Mouse (Mus musculus) left cerebral cortex, adult 18-20 months (tissue): ENCODE data around the gene Arhgap17. TPM values are rescaled to one million over a fixed set of nuclear protein-coding genes. Genes with fewer than 3 reads are reported as not detected.

ENCODE experiments used
- DNase-seq, 2 experiments: peaks; one replicate each; pipeline ENCODE4 v3.0.0; 2021 to 2022; ENCODE audit warnings: low spot score in 2 of 2, mixed read lengths in 1 of 2
- long read RNA-seq, 2 experiments: library from polyadenylated mRNA; stranded (forward); transcript quantifications; one replicate each; pipeline ENCODE4 v2.0.0; 2021
- total RNA-seq, 2 experiments: library from RNA; stranded (reverse); gene quantifications; 2 replicates each; pipeline ENCODE4 v1.2.3; 2021

The Arhgap17 gene
- 10 to 100 TPM; 18.9 to 20.5 TPM for total RNA-seq
- long read RNA-seq, experiment 1, partial matches to known transcripts = 4 of 18 reads
- long read RNA-seq, experiment 1, other reads (novel, unspliced or antisense) = 7 of 18 reads
- long read RNA-seq, experiment 2, partial matches to known transcripts = 1 of 8 reads
- long read RNA-seq, experiment 2, other reads (novel, unspliced or antisense) = 3 of 8 reads

DNA sequence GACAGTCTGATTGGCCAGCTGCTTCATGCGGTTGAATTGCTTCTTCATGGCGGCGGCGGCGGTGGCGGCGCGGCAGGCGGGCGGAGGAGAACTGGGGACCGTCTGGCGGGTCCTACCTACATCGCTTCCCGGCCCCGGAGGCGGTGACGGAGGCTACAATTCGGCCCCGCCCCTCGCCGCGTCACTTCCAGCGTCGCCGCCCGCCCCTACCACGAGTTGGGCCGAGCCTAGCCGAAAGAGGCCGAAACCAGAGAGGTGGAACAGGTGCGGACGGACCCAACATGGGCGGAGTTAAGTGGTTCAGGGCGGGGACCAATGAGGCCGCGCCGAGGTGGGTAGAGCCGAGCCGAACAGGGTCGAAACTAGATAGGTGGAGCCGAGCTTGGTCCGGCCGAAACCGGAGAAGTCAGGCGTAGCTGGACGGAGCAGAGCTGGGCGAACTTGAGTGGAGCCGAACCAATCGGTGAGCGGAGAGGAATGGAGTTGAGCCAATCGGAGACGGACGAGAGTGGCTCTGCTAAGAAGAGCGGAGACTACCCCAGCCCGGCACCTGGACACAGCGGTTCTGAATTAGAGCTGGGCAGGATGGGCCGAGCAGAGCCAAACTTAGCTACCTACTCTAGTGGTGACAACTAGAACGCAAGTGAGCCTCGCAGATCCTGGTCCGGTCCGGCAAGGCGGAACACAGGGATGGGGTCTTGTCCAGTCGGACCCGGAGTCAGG is at the start of gene Arhgap17, which contains the start of gene Lcmt1:
Arhgap17 (minus strand) TSS at position 157 of the 723 bp plus-strand sequence.
Lcmt1 (plus strand) TSS at position 26 of the 723 bp plus-strand sequence.
- peak; percentile 97 for DNase-seq

DNA sequence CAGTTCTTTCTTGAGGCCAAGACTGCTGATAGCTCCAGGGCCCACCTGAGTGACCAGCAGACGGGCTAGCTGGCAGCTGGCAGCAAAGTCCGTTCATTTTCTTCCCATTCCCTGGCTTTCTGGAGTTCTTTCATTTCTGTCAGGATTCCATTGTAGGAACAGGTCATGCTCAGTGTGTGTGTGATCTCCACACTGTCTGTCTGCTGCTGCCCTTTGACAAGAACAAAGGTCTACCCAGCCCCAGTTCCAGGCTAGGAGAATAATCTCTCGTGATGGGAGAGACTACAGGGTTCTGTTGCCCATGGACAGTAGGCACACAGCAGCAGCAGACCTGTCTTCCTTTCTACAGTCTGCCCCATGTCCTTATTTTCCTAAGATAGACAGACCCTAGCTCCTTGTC is 47.9 kb upstream of the Arhgap17 start:
- no peak for DNase-seq

DNA sequence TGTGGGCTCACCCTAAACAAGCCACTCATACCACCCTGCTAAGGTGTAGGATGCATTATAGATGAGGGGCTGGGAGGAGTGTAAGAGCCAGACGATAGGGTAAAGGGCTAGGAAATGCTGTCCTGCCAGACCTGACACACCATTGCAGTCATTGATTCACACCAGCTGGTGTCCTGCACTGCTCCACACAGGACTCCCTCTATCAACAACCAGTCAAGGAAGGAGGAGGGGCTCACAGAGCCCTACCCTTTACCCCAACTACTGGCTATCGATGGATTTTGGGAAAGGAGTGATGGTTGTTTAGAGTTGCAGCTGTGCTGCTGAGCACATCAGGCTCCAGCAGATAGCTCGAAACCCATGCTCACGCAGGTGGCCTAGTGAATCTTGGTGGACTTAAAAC is 47.1 kb upstream of the Arhgap17 start:
- DNase-seq = no peak

DNA sequence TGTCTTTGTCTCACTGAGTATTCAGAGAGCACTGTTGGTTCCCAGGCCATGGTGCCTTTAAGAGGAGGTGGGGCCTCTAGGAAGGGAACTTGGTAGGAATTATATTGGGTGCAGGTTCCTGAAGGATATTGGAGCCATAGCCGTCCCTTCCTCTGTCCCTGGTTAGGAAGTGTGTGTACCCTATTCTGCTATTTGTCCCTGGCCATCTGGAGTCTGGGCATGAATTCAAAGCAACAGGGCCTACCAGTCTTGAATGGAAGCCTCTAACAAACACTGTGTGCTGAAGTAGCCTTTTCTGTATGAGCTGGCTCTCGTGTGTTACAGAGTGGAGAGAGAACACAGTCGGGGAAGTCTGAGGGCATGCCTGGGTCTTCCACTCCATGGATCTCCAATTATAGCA is 42.4 kb upstream of the Arhgap17 start:
- no peak for DNase-seq

DNA sequence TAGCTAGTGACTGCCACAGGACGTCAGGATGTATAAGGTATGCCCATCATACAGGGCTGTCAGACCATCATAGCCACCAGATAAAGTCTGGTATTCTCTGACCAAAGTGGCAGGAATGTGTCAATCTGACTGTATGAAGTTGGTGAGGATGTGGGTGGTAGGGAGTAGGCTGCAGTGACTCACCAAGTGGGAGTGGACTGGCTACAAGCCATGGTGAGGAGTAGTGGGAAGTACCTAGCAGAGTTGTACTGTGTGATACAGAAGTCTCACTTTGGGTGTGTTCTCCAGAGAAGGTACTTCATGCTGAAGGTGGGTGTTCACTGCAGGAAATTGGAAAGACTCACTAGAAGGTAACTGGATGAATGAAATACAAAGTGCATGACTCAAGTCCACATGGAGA is 41.4 kb upstream of the Arhgap17 start:
- DNase-seq = peak; percentile 69 to 75

DNA sequence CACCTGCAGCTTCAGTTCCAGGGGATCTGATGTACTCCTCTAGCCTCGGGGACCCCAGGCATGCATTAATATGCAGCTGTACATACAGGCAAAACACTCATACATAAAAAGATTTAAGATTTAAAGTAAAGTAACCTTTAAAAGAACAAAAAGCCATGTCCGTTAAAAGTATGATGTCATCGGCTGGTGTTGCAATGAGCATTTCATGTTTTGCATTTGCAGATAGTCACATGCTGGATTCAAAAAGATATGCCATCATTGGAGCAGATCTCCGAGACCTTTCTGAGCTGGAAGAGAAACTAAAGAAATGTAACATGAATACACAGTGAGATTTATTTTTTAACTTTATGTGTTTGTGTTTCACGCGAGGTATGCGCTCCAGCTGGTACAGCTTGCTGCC is 40.8 kb upstream of the Arhgap17 start:
- no peak for DNase-seq

DNA sequence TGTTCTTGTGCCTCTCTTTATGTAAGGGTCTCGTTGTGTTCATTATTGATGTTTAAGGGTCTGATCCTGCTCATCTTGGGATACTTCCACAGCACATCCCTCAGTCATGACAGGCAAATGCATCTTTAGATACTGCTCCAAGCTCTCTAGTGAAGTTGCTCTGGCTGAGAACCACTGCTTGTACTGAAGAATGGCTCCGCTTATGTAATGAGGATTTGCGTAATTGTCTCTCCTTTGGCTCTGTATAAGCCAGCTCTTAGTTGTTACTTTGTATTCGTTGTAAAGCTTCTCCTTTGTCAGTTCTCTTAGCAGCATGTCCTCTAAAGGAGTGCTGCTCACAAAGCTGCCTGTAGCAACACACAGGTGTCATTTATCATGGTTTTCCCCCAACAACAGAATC is 37.3 kb upstream of the Arhgap17 start:
- DNase-seq = no peak

DNA sequence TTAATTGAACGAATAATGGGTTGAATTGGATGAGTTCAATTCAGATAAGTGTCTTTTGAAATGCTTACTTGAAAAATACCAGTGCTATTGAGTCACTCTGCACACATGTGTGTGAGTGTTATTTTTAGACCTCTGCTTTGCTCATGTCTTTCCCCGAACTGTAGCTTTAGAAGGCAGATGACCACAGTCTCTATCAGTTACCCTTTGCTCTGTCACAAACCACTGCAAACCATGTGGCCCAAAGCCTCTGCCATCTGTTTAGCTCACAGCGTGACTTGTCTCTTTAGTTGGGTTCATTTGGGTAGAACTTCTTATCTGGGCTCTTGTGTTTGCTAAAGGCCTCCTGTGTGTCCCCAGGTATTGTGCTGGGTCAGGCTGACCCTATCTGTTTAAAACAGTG is 35.9 kb upstream of the Arhgap17 start:
- DNase-seq = no peak

DNA sequence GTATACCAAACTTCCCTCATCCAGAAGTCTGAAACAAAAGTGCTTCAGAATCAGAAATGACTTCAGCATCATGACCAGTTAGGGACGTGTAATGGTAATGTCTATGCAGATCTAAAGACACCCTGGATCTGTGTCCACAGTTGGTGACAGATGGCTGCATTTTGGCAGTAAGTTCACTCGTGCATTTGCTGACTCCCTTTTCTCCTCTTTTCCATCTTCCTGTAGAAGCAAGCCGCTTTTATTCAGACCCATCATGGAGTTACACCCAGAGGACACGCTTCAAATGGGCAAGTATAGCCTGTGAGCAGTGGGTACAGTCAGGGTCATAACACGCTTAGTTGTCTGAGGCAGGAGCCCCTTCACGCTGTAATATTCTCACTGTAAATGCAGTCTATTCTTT is 34.5 kb upstream of the Arhgap17 start:
- DNase-seq = no peak

DNA sequence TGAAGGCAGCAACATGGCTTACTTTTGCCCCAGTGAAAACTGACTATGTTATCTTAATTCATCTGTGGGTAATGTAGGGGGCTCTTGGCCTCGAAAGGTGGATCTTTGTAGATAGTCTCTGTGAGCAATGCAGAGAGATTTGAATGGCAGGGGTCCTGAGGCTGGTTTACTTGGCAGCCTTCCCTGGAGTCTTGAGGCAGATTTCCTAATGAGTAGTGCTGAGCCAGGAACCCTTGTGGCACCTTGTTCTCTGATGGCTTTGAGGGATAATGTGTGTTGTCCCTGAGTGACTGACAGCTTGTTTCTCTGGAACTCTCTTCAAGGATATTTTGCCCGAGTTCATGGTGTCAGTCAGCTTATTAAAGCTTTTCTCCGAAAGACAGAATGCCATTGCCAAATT is 31.4 kb upstream of the Arhgap17 start:
- no peak for DNase-seq

DNA sequence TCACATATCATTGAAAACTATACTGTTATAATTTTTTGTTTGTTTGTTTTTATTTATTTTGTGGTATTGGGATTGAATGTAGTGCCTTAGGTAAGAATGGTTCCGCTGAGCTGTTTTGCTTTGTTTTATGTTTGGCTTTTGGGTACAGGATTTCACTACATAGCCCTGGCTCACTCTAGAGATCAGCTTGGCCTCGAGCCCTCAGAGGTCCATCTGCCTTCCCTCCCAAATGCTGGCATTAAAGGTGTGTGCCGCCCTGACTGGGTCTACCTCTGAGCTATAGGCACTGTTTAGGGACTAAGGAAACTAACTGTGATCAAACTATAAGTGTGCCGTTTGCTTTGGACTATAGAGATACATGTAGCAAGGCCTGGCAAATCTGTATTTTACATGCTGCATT is 29.6 kb upstream of the Arhgap17 start:
- DNase-seq = no peak

DNA sequence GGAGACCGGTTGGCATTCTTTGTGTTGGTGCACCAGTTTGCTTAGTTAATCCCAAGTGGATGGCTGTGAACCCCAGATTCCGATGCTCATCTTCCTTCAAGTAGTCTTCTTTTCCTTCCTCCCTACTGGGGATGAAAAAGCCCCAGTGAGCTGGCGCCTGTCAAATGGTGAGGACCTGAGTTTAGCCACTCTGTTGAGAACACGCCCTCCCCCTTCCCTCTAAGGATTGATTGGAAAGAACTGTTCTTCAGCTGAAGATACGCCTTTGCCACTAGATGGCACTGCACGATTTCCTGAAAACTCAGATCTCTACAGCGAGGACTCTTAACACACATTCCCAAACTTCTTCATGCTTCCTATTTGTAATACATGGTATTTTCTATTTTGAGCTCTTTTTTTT is 29.1 kb upstream of the Arhgap17 start:
- peak; percentile 42 to 61 for DNase-seq

DNA sequence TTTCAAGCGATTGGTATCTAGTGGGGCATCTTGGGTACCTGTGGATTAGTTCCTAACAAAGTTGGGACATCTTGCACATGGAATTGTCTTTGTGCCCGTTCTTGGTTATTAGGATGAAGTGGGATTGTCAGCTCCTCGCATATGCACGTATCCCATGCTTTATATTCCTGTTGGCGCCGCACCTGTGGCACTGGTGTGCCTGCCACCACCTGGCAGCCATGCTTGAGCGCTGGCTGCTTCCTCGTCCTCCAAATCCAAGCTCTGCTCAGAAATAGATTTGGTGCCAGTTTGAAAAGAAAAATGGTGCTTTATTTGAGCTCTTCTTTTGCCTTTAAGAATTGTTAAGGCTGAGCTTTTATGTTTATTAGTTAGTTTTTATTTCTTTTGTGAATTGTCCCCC is 28.2 kb upstream of the Arhgap17 start:
- no peak for DNase-seq

DNA sequence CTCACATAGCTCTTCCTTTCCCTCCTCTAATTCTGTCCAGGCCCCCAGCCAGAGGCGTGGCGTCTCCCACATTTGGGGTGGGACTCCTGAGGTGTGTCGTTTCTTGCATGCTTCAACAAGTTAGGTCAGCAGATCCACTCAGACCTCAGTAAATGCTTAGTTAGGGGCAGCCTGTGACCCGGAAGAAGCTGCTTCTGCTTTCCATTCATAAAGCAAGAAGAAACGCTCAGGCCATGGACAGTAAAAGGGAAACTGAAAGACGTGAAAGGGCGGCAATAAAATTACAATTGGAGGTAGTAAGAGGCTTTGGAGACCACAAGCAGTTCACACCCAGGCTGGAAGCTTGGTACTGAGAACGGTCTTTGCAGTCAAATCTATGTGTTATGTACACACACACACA is 27.7 kb upstream of the Arhgap17 start:
- no peak for DNase-seq

DNA sequence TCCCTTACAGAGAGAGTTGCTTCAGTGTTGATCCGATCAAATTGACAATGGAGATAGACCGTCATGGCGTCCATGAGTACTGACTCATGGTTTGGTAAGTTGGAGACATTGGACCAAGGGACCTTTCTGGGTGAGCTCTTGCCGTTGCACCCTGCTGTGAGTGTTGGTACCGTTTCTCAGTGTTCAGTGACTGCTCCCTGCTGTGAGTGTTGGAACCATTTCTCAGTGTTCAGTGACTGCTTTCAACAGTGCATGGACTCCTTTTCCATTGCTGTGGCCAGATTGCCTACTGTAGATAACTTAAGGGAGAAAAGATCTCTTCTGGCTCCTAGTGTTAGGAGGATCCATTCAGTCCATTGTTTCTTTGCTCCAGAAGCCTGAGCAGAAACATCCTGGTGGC is 27.2 kb upstream of the Arhgap17 start:
- DNase-seq = no peak

DNA sequence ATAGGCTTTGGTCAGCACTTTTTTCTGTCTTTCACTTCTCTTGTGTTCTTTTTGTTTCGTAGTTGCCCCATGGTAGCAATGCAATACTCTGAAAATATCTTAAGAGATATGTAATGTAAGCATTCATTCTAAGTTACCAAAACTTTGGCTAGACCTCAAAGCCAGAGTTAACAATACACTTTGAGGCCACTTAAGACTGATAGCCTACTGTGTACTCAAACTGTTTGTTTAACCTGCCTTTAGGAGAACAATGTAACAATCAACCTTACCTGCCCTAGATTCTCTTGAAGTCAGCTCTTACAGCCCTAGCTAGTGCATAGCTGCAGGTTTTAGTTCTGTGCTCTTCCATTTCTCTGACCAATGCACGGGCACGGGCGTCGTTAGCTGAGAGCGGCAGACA is 24.6 kb upstream of the Arhgap17 start:
- no peak for DNase-seq

DNA sequence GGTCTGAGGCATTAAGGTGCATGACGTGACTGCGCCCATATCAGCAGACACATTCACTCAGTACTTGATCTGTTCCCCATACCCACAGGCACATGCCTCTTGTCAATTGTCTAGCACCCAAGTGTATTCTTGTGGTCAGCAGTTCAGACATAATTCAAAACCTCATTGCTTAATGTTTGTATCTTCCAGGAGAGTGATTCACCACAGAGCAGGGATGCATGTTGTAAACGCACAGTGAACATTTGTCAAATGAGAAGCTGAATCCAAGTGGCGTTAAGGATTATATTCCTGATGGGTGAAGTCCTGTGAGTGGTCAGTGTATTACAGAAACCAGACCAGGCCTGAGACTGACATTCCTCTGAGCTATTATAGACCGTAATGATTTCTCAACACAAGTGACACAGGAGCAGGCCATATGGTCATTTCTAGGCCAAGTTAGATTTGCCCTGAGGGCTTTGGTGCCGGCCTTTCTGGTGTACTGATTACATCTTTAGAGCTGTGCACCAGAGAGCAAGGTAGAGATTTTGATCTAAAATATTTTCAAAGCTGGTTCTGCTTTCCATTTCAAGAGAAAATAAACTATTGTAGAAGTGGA is 20.1 kb upstream of the Arhgap17 start:
- DNase-seq = no peak

DNA sequence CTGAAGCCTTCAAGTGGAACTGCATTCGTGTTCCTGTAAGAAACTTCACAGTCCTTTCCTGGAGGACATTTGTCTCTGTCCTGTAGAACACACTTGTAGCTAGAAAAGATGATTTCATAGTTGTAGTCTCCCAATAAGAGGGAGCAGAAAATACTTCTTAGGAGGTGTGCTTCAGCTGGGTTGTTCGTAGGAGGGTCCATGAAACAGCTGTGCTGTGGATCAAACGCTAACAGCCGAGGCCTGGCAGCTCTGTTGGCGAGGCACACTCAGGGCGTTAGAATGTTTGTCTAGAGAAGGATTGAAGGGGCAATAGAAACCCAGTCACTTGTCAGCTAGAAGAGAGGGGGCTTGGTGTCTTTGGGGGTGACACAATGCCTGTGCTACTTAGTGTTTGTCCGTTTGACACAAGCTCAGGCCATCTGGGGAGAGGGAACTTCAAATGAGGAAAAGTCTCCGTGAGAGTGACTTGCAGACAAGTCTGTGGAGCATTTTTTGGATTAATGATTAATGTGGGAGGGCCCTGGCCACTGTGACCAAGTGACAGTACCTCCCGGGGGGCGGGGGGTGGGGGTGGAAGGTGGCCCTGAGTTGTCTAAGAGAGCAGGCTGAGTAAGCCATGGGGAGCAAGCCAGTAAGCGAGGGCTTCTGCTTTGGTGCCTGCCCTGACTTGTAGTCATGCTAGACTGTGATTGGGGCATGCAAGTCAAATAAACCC is 16.1 kb upstream of the Arhgap17 start:
- no peak for DNase-seq

DNA sequence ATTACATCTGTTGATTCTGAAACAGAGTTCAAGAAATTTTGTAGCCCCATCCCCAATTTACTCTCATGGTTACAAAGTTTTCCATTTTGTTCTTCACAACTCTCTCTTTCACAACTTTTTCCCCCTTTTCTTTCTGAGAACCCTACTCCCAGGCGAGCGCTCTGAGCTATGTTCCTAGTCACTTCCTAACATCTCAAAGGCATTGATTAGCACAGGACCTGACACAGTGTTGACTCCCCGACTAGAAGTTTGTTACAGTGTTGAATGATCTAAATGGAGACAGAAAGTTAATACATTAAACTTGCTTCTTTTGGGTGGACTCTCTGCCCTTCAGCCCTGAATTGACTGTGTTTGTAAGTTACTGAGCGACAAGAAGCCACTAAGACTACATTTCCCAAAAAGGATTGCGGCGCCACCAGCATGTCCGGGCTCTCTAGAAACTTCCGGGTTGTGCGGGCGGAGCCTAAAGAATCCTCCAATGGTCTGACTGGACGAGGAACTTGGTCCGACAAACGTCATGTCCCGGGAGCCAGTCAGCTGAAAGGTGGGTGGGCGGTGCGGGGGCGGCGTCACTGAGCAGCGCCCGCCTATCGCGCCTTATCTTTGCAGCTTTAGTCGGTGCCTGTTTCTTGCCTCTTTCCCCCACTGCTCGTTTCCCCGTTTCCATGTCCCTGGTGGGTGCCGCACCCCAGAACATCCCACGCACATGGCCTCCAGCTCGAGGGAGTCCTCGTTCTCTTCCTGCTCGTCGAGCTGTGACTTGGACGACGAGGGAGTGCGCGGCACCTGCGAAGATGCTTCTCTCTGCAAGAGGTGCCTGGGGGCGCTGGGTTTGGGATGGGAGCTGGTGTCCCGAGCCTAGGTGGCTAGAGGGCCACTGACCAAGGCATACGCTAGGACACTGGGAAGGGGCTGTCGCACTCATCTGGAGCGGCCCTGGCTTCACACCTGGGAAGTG is 8.0 kb upstream of the Arhgap17 start:
- peak; percentile 94 to 97 for DNase-seq

DNA sequence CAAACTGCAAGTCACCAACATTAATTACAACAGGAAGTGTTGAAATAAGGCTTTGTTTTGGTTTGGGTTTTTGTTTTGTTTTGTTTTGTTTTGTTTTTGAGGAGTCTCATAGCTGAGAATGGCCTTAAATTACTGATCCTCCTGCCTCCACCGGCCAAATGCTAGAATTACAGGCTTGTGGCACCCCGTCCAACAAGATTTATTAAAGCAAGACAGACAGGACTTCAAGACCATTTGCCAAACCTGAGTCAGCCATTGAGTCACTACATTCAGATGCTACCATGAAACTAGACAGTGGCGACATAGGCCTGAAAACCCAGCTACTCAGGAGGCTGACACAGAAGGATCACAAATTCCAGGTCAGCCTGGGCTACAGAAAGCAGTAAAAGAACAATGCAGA is 1.8 kb upstream of the Arhgap17 start:
- DNase-seq = no peak

DNA sequence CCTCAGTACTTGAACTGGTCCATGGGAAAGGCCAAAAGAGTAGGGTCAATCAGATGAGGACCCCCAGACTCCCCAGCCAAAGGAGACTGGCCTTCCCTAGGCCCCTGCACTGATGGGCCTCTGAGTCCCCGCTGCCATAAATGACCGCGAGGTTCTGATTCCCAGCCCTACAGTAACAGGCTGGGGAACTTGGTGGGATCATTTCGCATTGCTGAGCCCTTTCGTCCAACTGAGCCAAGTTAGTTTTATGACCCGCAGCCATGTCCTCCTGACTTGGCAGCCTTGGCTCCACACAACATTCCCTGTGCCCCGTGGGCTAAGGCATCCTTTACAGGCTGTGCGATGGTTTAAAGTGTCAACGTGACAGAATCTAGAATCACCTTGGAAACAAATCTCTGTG is 985 bp upstream of the Arhgap17 start:
- no peak for DNase-seq
